Mouse (Mus musculus): ENCODE results near the gene Usp32. TPM values are rescaled to one million over a fixed set of nuclear protein-coding genes. Genes with fewer than 3 reads are reported as not detected.

The Usp32 gene
- polyA plus RNA-seq, 2 experiments = 14.4 to 25.6 TPM

GRCm38 (mm10) chr11:85126257-85127102 is 13.5 kb downstream of the Usp32 start:
- H3K9me3 ChIP-seq (ENCODE audit: control insufficient read depth, low read length) = no peaks in the 10 kb centered on the region
- 67% methylated on average over 2 of the region's 2 CpGs for WGBS (ENCODE audit: insufficient replicate concordance)
- H3K4me3 ChIP-seq (ENCODE audit: insufficient read depth in 1 of 2, low read depth in 2 of 2, low read length in 2 of 2) = no peak overlapping the region
- H3K27ac ChIP-seq = peak overlapping the region; percentile 33
- H3K4me1 ChIP-seq (replicated peaks; ENCODE audit: control insufficient read depth in 2 of 2, insufficient read depth in 2 of 2, low read length in 1 of 2) = peaks cover 52 to 70% of the 10 kb centered on the region in 2 experiments
- H3K9ac ChIP-seq (replicated peaks) = no peak overlapping the region
- peaks cover 4% of the 10 kb centered on the region for H3K36me3 ChIP-seq (replicated peaks; ENCODE audit: control insufficient read depth, insufficient read depth, low read depth)
- no peak for TF ChIP-seq CTCF (IDR thresholded peaks at IDR 0.05; ENCODE audit: low read depth)
- no peak for TF ChIP-seq EP300 (IDR thresholded peaks at IDR 0.05; ENCODE audit: low read depth)
- ATAC-seq (ENCODE audit: insufficient read depth) (no peak), DNase-seq (ENCODE audit: low read depth in 3 of 3, low spot score in 3 of 3) (no peak)
- H3K4me2 ChIP-seq (ENCODE audit: low read depth) = peak overlapping the region; percentile 22
- H3K27me3 ChIP-seq (ENCODE audit: control insufficient read depth, insufficient read depth, low read length) = no peaks in the 10 kb centered on the region

DNA sequence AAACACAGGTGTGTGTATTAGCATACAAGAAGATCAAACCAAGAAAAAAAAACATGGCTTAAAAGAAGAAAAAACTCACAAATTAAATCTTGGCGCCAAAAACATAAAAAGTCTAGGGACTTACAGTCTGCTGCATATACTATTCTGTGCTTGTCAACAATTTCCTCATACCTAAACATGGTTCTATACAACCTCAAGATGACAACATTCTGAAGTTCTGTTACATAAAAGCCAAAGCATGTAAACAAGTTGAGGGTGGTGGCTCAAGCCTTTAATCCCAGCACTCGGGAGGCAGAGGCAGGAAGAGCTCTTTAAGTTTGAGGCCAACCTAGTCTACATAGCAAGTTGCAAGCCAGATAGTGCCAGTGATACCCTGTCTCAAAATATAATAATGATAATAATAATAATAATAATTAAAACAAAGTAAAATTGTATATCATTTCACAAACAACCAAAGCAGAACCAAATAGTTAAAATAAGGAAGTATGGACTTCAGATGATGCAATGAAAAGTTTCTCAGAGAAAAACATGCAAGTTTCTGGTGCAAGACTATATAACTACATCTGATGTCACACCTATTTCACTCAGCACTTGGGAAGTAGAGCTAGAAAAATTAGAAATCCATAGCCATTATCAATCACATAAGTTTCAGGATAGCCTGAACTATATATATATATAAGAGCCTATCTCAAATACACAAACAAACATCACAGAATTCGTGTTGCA is 16.5 kb downstream of the Usp32 start:
- TF ChIP-seq EP300 (IDR thresholded peaks at IDR 0.05; ENCODE audit: low read depth) = no peak
- H3K9me3 ChIP-seq (ENCODE audit: control insufficient read depth, low read length) = no peaks in the 10 kb centered on the region
- no peak for ATAC-seq (ENCODE audit: insufficient read depth)
- H3K4me1 ChIP-seq (replicated peaks; ENCODE audit: control insufficient read depth in 2 of 2, insufficient read depth in 2 of 2, low read length in 1 of 2) = peaks cover 50 to 67% of the 10 kb centered on the region in 2 experiments
- 73% methylated on average over 3 of the region's 3 CpGs for WGBS (ENCODE audit: insufficient replicate concordance)
- peak overlapping the region; percentile 39; the same call in 1 of the 2 replicates for H3K27ac ChIP-seq
- H3K4me2 ChIP-seq (ENCODE audit: low read depth) = no peak overlapping the region
- H3K36me3 ChIP-seq (replicated peaks; ENCODE audit: control insufficient read depth, insufficient read depth, low read depth) = peaks cover 4% of the 10 kb centered on the region
- no peak overlapping the region for H3K4me3 ChIP-seq (ENCODE audit: insufficient read depth in 1 of 2, low read depth in 2 of 2, low read length in 2 of 2)
- no peak for DNase-seq (ENCODE audit: low read depth in 3 of 3, low spot score in 3 of 3)
- no peaks in the 10 kb centered on the region for H3K27me3 ChIP-seq (ENCODE audit: control insufficient read depth, insufficient read depth, low read length)
- H3K9ac ChIP-seq (replicated peaks) = peak overlapping the region; percentile 18

DNA sequence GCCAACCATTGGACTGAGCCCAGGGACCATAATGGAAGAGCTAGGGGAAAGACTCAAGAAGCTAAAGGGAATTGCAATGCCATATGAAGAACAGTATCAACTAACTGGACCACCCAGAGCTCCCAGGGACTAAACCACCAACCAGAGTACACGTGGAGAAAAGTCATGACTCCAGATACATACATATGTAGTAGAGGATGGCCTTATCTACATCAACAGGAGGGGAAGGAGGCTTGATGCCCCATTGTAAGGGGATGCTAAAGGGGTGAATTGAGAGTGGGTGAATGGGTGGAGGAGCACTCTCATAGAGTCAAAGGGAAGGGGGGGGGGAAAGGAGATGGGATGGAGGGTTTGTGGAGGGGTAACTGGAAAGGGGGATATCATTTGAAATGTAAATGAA is 17.9 kb downstream of the Usp32 start:
- no peak for TF ChIP-seq EP300 (IDR thresholded peaks at IDR 0.05; ENCODE audit: low read depth)
- TF ChIP-seq CTCF (IDR thresholded peaks at IDR 0.05; ENCODE audit: low read depth) = no peak
- Histone ChIP-seq H3K9ac (replicated peaks) (no peak overlapping the region), H3K4me3 (ENCODE audit: insufficient read depth in 1 of 2, low read depth in 2 of 2, low read length in 2 of 2) (no peak overlapping the region), H3K27me3 (ENCODE audit: control insufficient read depth, insufficient read depth, low read length) (no peaks in the 10 kb centered on the region), H3K4me1 (replicated peaks; ENCODE audit: control insufficient read depth in 2 of 2, insufficient read depth in 2 of 2, low read length in 1 of 2) (peaks cover 54 to 75% of the 10 kb centered on the region in 2 experiments), H3K9me3 (ENCODE audit: control insufficient read depth, low read length) (no peaks in the 10 kb centered on the region), H3K27ac (no peak overlapping the region; the same call in 1 of the 2 replicates), H3K36me3 (replicated peaks; ENCODE audit: control insufficient read depth, insufficient read depth, low read depth) (peaks cover 4% of the 10 kb centered on the region), H3K4me2 (ENCODE audit: low read depth) (no peak overlapping the region)
- DNase-seq (ENCODE audit: low read depth in 3 of 3, low spot score in 3 of 3) (no peak), ATAC-seq (ENCODE audit: insufficient read depth) (peak; percentile 52; the same call in 1 of the 2 replicates)
- 14% methylated on average over 1 of the region's 1 CpGs for WGBS (ENCODE audit: insufficient replicate concordance)

- DNase-seq (ENCODE audit: low read depth in 3 of 3, low spot score in 3 of 3) (peak; percentile 60 to 70 (median 67)), ATAC-seq (ENCODE audit: insufficient read depth) (peak; percentile 53; the same call in 1 of the 2 replicates)
- Histone ChIP-seq H3K9ac (replicated peaks) (peak overlapping the region; percentile 37; the same call in 1 of the 2 replicates), H3K4me2 (ENCODE audit: low read depth) (peak overlapping the region; percentile 70), H3K4me1 (replicated peaks; ENCODE audit: control insufficient read depth in 2 of 2, insufficient read depth in 2 of 2, low read length in 1 of 2) (peaks cover 61 to 73% of the 10 kb centered on the region in 2 experiments), H3K27me3 (ENCODE audit: control insufficient read depth, insufficient read depth, low read length) (no peaks in the 10 kb centered on the region), H3K9me3 (ENCODE audit: control insufficient read depth, low read length) (no peaks in the 10 kb centered on the region), H3K4me3 (ENCODE audit: insufficient read depth in 1 of 2, low read depth in 2 of 2, low read length in 2 of 2) (no peak overlapping the region; a peak in 1 of 4 replicates), H3K36me3 (replicated peaks; ENCODE audit: control insufficient read depth, insufficient read depth, low read depth) (peaks cover 6% of the 10 kb centered on the region), H3K27ac (peak overlapping the region; percentile 93)
- TF ChIP-seq CTCF (IDR thresholded peaks at IDR 0.05; ENCODE audit: low read depth) (no peak), EP300 (IDR thresholded peaks at IDR 0.05; ENCODE audit: low read depth) (peak; percentile 62; the same call in 1 of the 2 replicates)
Measured at GRCm38 (mm10) chr11:85117160-85117559, 22.8 kb downstream of the Usp32 start.

Data from liver, embryonic 14.5 days (tissue).